Mouse (Mus musculus) liver, embryonic 14.5 days (tissue): ENCODE data around the gene Lsm11. TPM values are rescaled to one million over a fixed set of nuclear protein-coding genes. Genes with fewer than 3 reads are reported as not detected.

ENCODE experiments used
- ATAC-seq: fragments of 200-750 bp; cut with Nextera tagmentation; 2 replicates; pipeline ENCODE4 v1.8.0; 2017; ENCODE audit warnings: moderate number of reproducible peaks, mild to moderate bottlenecking, moderate library complexity; ENCODE audit not compliant: insufficient read depth
- DNase-seq, 3 experiments: peaks; one replicate each; pipeline ENCODE4 v3.0.0-alpha.2; 2012 to 2013; ENCODE audit warnings: low read depth in 3 of 3, low spot score in 3 of 3
- H3K27ac ChIP-seq: fragments of 300-500 bp; sonication (generic); 2 replicates; pipeline ENCODE4 v1.5.1; 2014; ENCODE audit warnings: moderate library complexity, mild to moderate bottlenecking, control low read depth, inconsistent platforms
- H3K27me3 ChIP-seq: fragments of 300-500 bp; sonication (generic); 2 replicates; pipeline ENCODE4 v1.6.1; 2014; ENCODE audit warnings: mild to moderate bottlenecking, low read length, moderate library complexity; ENCODE audit not compliant: control insufficient read depth, insufficient read depth
- H3K36me3 ChIP-seq: fragments of 300-500 bp; sonication (generic); replicated peaks from 2 replicates; pipeline ENCODE4 v1.6.1; 2014; ENCODE audit warnings: low read depth; ENCODE audit not compliant: control insufficient read depth, insufficient read depth
- H3K4me1 ChIP-seq, 2 experiments: fragments of 200-500 bp in 1 of 2; fragments of 300-500 bp in 1 of 2; sonication (generic) in 1 of 2; replicated peaks; 2 replicates each; pipeline ENCODE4 v1.6.1; 2012 to 2014; ENCODE audit warnings: antibody characterized with exemption in 1 of 2, inconsistent platforms in 1 of 2, low read length in 1 of 2; ENCODE audit not compliant: control insufficient read depth in 2 of 2, insufficient read depth in 2 of 2
- H3K4me2 ChIP-seq: fragments of 300-500 bp; sonication (generic); 2 replicates; pipeline ENCODE4 v1.6.1; 2014; ENCODE audit warnings: low read depth, mild to moderate bottlenecking, control low read depth, moderate library complexity
- H3K4me3 ChIP-seq, 2 experiments: fragments of 200-500 bp in 1 of 2; fragments of 300-500 bp in 1 of 2; sonication (generic) in 1 of 2; 2 replicates each; pipeline ENCODE4 v1.5.1; 2012 to 2014; ENCODE audit warnings: low read depth in 2 of 2, low read length in 2 of 2, mild to moderate bottlenecking in 2 of 2, control low read depth in 1 of 2, inconsistent platforms in 1 of 2, moderate library complexity in 1 of 2; ENCODE audit not compliant: insufficient read depth in 1 of 2
- H3K9ac ChIP-seq: fragments of 300-500 bp; sonication (generic); replicated peaks from 2 replicates; pipeline ENCODE4 v1.6.1; 2014; ENCODE audit warnings: mild to moderate bottlenecking, control low read depth, moderate library complexity
- H3K9me3 ChIP-seq: fragments of 300-500 bp; sonication (generic); 2 replicates; pipeline ENCODE4 v1.6.1; 2016; ENCODE audit warnings: low read length, mixed read lengths; ENCODE audit not compliant: control insufficient read depth
- CTCF ChIP-seq: IDR thresholded peaks from 2 replicates; pipeline ENCODE4 v1.5.1; 2016; ENCODE audit warnings: antibody characterized with exemption, low read depth, control low read depth
- EP300 ChIP-seq: IDR thresholded peaks from 2 replicates; pipeline ENCODE4 v1.6.1; 2016; ENCODE audit warnings: antibody characterized with exemption, low read depth
- WGBS: fragments of 180-500 bp; shearing (Covaris S2); extraction: QIAGEN DNeasy Blood & Tissue Kit; methylation state at CpG from one replicate; pipeline ENCODE4 v1.1.7; 2014; ENCODE audit not compliant: insufficient replicate concordance; 5-methylcytosine and 5-hydroxymethylcytosine counted together
- polyA plus RNA-seq, 2 experiments: library from polyadenylated mRNA; depleted of rRNA in 1 of 2; stranded (reverse) in 1 of 2; unstranded in 1 of 2; fragments of >200 nt; fragmentation: Nextera tagmentation in 1 of 2; extraction: Ambion mirVana in 1 of 2; gene quantifications; 2 replicates each; pipeline versions ENCODE4 v1.2.1 to v1.2.3; 2012 to 2014

The Lsm11 gene
- polyA plus RNA-seq, 2 experiments = 2.5 to 3.4 TPM

DNA sequence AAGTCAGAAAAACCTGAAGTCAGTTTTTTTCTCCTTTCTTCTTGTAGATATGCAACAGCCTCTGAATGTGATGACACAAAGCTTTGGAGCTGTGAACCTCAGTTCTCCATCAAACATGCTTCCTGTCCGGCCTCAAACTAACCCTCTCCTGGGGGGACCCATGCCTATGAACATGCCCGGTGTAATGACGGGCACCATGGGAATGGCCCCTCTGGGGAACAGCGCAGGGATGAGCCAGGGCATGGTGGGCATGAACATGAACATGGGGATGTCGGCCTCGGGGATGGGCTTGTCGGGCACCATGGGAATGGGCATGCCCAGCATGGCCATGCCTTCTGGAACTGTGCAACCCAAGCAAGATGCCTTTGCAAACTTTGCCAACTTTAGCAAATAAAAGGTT lies 35.8 kb downstream of the Lsm11 start:
- no peak overlapping the region for H3K4me2 ChIP-seq
- no peak for ATAC-seq
- TF ChIP-seq CTCF (no peak), EP300 (no peak)
- peaks cover 52% of the 10 kb centered on the region for H3K36me3 ChIP-seq
- peaks cover 14 to 16% of the 10 kb centered on the region in 2 experiments for H3K4me1 ChIP-seq
- 90% methylated on average over 7 of the region's 7 CpGs for WGBS
- H3K27me3 ChIP-seq = no peaks in the 10 kb centered on the region
- H3K9ac ChIP-seq = no peak overlapping the region
- no peaks in the 10 kb centered on the region for H3K9me3 ChIP-seq
- no peak overlapping the region for H3K27ac ChIP-seq
- no peak for DNase-seq
- H3K4me3 ChIP-seq = no peak overlapping the region

DNA sequence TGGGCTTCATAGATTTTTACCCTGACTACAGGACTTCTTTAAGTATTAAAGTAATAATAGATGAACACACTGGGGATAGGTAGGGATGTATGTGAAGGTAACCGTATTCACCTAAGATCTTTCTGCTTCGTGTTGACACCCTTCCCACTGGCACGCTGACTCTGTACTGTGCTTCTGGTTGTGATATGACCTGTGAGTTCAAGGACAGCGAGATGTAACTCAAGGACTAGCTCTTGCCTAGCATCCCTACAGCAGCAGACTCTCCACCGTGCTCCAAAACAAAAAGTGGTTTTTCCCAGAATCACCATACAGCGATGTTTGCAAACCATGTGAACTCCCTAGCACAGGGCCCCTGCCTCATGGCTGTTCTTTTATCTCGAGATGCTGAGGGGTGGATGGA lies 36.7 kb downstream of the Lsm11 start:
- ATAC-seq (no peak), DNase-seq (no peak)
- WGBS = 75% methylated on average over 7 of the region's 7 CpGs
- Histone ChIP-seq H3K27ac (no peak overlapping the region), H3K4me3 (no peak overlapping the region), H3K4me1 (peaks cover 14 to 16% of the 10 kb centered on the region in 2 experiments), H3K4me2 (no peak overlapping the region), H3K27me3 (no peaks in the 10 kb centered on the region), H3K36me3 (peaks cover 58% of the 10 kb centered on the region), H3K9ac (no peak overlapping the region), H3K9me3 (no peaks in the 10 kb centered on the region)
- no peak for TF ChIP-seq EP300
- TF ChIP-seq CTCF = no peak

DNA sequence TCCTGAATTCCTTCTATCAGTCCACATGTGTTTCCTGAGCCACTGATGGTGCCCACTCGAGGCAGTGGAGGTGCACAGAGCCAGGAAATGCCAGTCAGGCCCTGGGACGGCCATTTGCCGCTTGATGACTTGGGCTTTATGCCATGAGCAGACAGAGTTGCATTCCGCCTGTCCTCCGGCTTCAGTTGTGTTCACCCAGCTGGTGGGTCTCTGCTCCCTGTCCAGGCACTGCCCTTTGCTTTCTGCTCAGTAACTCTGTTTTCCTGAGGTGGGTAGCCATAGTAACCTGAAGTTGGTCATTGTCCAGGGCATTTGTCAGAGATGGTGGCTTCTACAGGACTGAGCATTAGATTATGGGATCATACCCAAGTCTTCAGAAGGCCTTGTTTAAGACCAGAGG lies 37.4 kb downstream of the Lsm11 start:
- H3K4me1 ChIP-seq = peaks cover 14 to 16% of the 10 kb centered on the region in 2 experiments
- DNase-seq (no peak), ATAC-seq (no peak)
- H3K36me3 ChIP-seq = peaks cover 64% of the 10 kb centered on the region
- H3K4me3 ChIP-seq = no peak overlapping the region
- no peaks in the 10 kb centered on the region for H3K9me3 ChIP-seq
- TF ChIP-seq EP300 = no peak
- TF ChIP-seq CTCF = no peak
- H3K27ac ChIP-seq = no peak overlapping the region
- no peak overlapping the region for H3K9ac ChIP-seq
- H3K27me3 ChIP-seq = no peaks in the 10 kb centered on the region
- 74% methylated on average over 5 of the region's 5 CpGs for WGBS
- no peak overlapping the region for H3K4me2 ChIP-seq

DNA sequence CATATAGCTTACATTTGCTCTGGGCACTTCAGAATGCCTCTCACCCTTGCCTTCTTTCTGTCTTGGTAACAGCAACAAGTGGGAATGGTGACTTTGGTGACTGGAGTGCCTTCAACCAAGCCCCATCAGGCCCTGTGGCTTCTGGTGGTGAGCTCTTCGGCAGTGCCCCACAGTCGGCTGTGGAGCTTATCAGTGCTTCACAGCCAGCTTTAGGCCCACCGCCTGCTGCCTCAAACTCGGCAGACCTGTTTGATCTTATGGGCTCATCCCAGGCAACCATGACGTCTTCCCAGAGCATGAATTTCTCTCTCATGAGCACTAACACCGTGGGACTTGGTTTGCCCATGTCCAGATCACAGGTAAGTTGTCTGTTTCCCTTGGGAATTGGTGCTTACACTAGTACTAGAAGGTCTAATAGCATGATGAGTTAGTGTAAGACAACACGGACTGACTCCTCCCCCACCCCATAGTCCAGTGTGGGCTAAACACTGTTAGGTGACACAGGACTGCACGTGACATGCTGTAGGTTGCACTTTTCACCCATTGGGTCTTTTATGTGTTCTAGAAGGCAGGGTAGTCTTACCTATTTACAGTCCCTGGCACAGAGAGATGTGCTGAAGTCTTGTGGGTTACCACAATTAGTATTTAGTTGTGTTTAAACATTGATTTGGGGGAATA lies 38.5 kb downstream of the Lsm11 start:
- Histone ChIP-seq H3K4me1 (peaks cover 14 to 16% of the 10 kb centered on the region in 2 experiments), H3K36me3 (peaks cover 59% of the 10 kb centered on the region), H3K27me3 (no peaks in the 10 kb centered on the region), H3K27ac (peak overlapping the region; percentile 74), H3K4me2 (peak overlapping the region; percentile 39), H3K9ac (peak overlapping the region; percentile 31), H3K4me3 (no peak overlapping the region), H3K9me3 (no peaks in the 10 kb centered on the region)
- DNase-seq = peak; percentile 48 to 59 (median 54)
- peak; percentile 97 for ATAC-seq
- 18% methylated on average over 8 of the region's 8 CpGs for WGBS
- no peak for TF ChIP-seq CTCF
- TF ChIP-seq EP300 = peak; percentile 55

DNA sequence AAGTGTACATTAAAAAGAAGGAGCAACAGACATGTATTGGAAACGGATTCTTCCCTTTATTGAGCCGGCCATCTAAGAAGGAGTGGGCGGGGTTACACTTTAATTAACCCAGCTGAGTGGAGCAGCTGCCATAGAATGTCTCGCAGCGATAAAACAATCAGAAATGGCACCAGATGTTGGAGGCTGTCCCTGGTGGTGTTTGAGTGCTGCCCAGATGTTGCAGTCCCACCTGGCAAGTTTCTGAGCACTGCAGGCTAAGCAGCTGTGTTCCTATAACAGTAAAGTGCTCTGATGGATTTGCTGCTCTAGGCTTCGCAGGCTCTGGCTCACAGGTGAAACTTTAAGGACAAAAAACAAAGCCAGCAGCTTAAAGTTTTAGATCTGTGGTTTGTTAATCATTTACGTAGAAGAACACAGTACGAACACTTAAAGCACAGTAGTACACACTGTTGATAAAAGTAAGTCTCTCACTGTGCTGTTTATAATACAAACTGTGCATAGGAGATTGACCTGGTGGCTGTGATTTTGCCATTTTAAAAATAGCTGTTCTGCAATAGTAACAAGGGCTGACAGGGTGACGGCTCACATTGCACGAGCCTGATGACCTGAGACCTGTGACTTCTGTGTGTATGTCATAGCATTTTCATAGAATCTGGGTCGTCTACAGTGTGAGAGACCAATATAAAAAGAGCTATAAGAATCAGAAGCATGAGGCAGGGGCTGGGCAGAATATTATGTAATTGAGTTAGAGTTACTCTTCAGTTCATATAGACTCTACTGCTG lies 44.3 kb downstream of the Lsm11 start:
- H3K4me3 ChIP-seq = no peak overlapping the region
- no peaks in the 10 kb centered on the region for H3K9me3 ChIP-seq
- DNase-seq (no peak), ATAC-seq (no peak; the same call in 1 of the 2 replicates)
- 78% methylated on average over 11 of the region's 11 CpGs for WGBS
- H3K9ac ChIP-seq = no peak overlapping the region
- H3K4me1 ChIP-seq = peaks cover 3 to 4% of the 10 kb centered on the region in 2 experiments
- H3K27me3 ChIP-seq = no peaks in the 10 kb centered on the region
- no peak for TF ChIP-seq CTCF
- no peak for TF ChIP-seq EP300
- no peak overlapping the region for H3K27ac ChIP-seq
- H3K4me2 ChIP-seq = no peak overlapping the region
- H3K36me3 ChIP-seq = peaks cover 47% of the 10 kb centered on the region
